Mouse (Mus musculus) testis, postnatal 14 days (tissue): ENCODE measurements around the gene Gm3424.
"Not testable (repeated sequence)": the region's sequence is repeated elsewhere in the genome, so short reads cannot be mapped to it uniquely, and the experiment has no call there.

Experiments used
- DNase-seq: peaks from one replicate; pipeline ENCODE4 v3.0.0; 2021; ENCODE audit warnings: low spot score

Gm3424 gene

GRCm38 (mm10) chr14:5830229-5830628 is at the start of gene Gm3424:
Gene Gm3424 (minus strand): TSS chr14:5830329.
- DNase-seq, result not testable (repeated sequence)

DNA sequence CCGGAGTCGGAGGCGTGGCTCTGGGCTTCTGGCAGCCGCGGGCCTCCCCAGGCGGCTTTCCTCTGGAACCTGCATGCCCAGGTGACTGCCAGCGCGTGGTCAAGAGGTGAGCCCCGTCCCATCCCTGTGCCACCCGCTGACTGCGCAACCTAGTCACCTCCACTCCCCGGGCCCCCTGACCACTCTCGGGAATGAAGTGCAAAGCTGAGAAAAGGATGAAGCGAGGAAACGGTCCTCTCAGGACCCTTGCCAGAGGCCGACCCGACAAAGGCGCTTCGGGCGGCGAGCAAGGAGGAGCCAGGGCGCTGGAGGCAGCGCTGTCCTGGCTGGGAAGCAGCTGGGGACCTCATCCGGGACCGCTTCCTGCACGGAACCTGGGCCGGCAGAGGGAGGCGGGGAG is 49.7 kb upstream of the Gm3424 start:
- not testable (repeated sequence) for DNase-seq

- not testable (repeated sequence) for DNase-seq
Observed at GRCm38 (mm10) chr14:5879136-5879535, 49.0 kb upstream of the Gm3424 start.

GRCm38 (mm10) chr14:5855911-5856310 is 25.8 kb upstream of the Gm3424 start:
- DNase-seq, result not testable (repeated sequence)

DNA sequence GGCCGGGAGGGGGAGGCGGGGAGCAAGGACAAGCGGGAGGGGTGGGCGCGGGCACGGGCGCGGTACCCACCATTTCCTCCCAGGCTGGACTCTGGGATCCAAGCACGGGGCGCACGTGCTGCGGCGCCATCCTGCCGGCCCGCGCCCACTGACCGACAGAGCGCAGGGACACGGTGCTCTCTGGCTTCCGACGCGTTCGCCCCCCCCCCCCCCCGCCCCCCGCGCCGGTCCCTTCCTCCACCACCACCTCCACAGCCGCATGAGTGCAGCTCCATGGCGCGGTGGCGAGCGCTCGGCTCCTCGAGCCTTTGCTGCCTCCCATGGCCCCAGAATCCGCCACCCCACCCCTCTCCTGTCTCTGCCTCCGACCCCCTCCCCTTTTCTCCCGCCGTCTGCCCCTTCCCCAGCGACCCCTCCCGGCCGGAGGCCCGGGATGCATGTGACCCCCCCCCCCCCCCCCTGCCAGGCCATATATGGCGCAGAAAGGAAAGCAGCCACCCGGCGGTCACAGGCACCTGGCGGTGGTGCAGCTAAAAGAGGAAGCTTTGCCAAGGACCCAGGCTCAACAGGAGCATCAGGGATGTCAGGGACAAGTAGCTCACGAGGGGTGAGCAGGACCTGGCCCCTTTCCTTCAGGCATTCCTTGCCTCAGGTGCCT is 17.3 kb downstream of the Gm3424 start:
- DNase-seq, result not testable (repeated sequence)

DNA sequence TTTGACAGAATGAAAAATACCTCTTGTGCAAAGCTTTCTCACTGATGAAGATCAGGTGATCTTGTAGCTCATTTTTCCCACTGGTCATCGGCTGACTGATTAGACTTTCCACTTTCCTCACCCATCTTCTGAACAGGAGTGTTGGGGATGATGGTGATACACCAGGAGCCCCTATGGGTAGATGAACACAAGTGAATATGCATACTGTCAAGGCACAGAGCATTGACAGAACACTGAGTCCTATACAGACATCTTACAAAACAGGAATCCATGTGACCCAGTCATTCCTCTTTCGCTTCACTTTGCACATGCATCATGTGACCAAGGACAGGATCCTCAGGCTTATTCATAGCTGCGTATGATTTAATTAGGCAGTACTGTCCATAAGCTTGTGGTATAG is 22.2 kb downstream of the Gm3424 start, which contains the start of gene Gm3383:
Gene Gm3383, minus strand, starts transcription at position 101 of the 400 bp plus-strand sequence.
- DNase-seq, result not testable (repeated sequence)
